Mouse (Mus musculus) megakaryocyte, embryonic 14.5 days (primary cell): ENCODE measurements around the gene Slc25a5. TPM values are rescaled to one million over a fixed set of nuclear protein-coding genes. Genes with fewer than 3 reads are reported as not detected.

Experiments
- H3K27me3 ChIP-seq: replicated peaks from 2 replicates; pipeline ENCODE3; 2012; ENCODE audit warnings: inconsistent platforms
- H3K36me3 ChIP-seq: replicated peaks from 2 replicates; pipeline ENCODE3; 2012; ENCODE audit warnings: low read length, inconsistent platforms, mixed read lengths
- H3K4me1 ChIP-seq: 2 replicates; pipeline ENCODE4 v1.6.1; 2012; ENCODE audit warnings: inconsistent platforms
- H3K4me3 ChIP-seq: replicated peaks from 2 replicates; pipeline ENCODE3; 2012; ENCODE audit warnings: moderate library complexity, mild to moderate bottlenecking, inconsistent platforms
- H3K9me3 ChIP-seq: 2 replicates; pipeline ENCODE4 v1.6.1; 2012; ENCODE audit warnings: inconsistent platforms
- FLI1 ChIP-seq: IDR thresholded peaks from 2 replicates; pipeline ENCODE4 v1.6.1; 2012; ENCODE audit warnings: low read length, inconsistent platforms, mixed read lengths
- GATA1 ChIP-seq: IDR thresholded peaks from 3 replicates; pipeline ENCODE4 v1.6.1; 2012; ENCODE audit warnings: mixed read lengths, low read length, inconsistent platforms, borderline replicate concordance
- polyA plus RNA-seq: library from polyadenylated mRNA; stranded (reverse); fragments of >175 nt; gene quantifications from 2 replicates; pipeline ENCODE4 v1.2.3, GENCODE M21; 2012; ENCODE audit warnings: low replicate concordance; ENCODE audit not compliant: insufficient read depth

The Slc25a5 gene
- 5.3 and 23.0 TPM in 2 replicates for polyA plus RNA-seq

- Histone ChIP-seq H3K4me1 (peaks cover 4% of the 10 kb centered on the region; the same call in 1 of the 2 replicates), H3K27me3 (no peaks in the 10 kb centered on the region), H3K36me3 (peaks cover 15% of the 10 kb centered on the region), H3K4me3 (peak within 1 kb of the TSS; percentile 94), H3K9me3 (peaks cover 9% of the 10 kb centered on the region)
- no peak for TF ChIP-seq FLI1
- TF ChIP-seq GATA1 = no peak
These were observed at the start of gene Slc25a5 for GRCm38 (mm10) chrX:36795424-36796162. Gene Slc25a5 (plus strand): TSS chrX:36795651.

GRCm38 (mm10) chrX:36746789-36747188 lies 48.7 kb upstream of the Slc25a5 start:
- no peaks in the 10 kb centered on the region for H3K9me3 ChIP-seq
- H3K4me3 ChIP-seq = no peak overlapping the region
- peaks cover 5% of the 10 kb centered on the region for H3K27me3 ChIP-seq
- no peaks in the 10 kb centered on the region for H3K36me3 ChIP-seq
- TF ChIP-seq GATA1 = no peak
- peaks cover 40% of the 10 kb centered on the region for H3K4me1 ChIP-seq

GRCm38 (mm10) chrX:36748573-36748972 lies 46.9 kb upstream of the Slc25a5 start:
- peaks cover 40% of the 10 kb centered on the region for H3K4me1 ChIP-seq
- no peak for TF ChIP-seq GATA1
- TF ChIP-seq FLI1 = no peak
- no peaks in the 10 kb centered on the region for H3K9me3 ChIP-seq
- H3K36me3 ChIP-seq = no peaks in the 10 kb centered on the region
- peaks cover 3% of the 10 kb centered on the region for H3K27me3 ChIP-seq
- H3K4me3 ChIP-seq = no peak overlapping the region

- H3K4me1 ChIP-seq = peaks cover 34% of the 10 kb centered on the region
- peaks cover 2% of the 10 kb centered on the region for H3K27me3 ChIP-seq
- H3K4me3 ChIP-seq = no peak overlapping the region
- H3K36me3 ChIP-seq = no peaks in the 10 kb centered on the region
- no peaks in the 10 kb centered on the region for H3K9me3 ChIP-seq
- TF ChIP-seq GATA1 (no peak), FLI1 (no peak)
These were observed 46.1 kb upstream of the Slc25a5 start for GRCm38 (mm10) chrX:36749281-36749785.

DNA sequence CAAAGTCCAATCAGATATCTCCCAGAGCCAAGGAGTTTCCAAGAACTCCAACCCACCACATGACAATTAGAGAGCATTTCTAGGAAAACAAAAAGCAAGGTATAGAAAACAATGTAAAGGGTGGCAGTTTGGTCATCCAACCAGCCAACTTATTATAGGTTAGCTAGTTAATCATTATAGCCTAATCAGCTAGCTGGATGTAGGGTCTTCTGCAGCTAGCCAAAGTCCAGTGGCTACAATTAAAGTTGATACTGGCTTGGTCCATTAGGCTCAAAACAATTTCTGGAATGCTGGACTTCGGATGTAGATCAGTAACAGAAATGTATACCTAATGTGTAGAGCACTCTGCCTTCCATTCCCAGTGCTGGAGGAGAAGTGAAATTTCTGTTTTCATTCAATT lies 44.9 kb upstream of the Slc25a5 start:
- no peak overlapping the region for H3K4me3 ChIP-seq
- H3K9me3 ChIP-seq = no peaks in the 10 kb centered on the region
- no peaks in the 10 kb centered on the region for H3K36me3 ChIP-seq
- H3K27me3 ChIP-seq = no peaks in the 10 kb centered on the region
- H3K4me1 ChIP-seq = peaks cover 30% of the 10 kb centered on the region
- TF ChIP-seq FLI1 (no peak), GATA1 (no peak)

- TF ChIP-seq GATA1 (no peak), FLI1 (no peak)
- Histone ChIP-seq H3K4me1 (peaks cover 26% of the 10 kb centered on the region), H3K36me3 (no peaks in the 10 kb centered on the region), H3K27me3 (no peaks in the 10 kb centered on the region), H3K9me3 (no peaks in the 10 kb centered on the region), H3K4me3 (no peak overlapping the region)
These were observed 42.9 kb upstream of the Slc25a5 start for GRCm38 (mm10) chrX:36752586-36752985.

DNA sequence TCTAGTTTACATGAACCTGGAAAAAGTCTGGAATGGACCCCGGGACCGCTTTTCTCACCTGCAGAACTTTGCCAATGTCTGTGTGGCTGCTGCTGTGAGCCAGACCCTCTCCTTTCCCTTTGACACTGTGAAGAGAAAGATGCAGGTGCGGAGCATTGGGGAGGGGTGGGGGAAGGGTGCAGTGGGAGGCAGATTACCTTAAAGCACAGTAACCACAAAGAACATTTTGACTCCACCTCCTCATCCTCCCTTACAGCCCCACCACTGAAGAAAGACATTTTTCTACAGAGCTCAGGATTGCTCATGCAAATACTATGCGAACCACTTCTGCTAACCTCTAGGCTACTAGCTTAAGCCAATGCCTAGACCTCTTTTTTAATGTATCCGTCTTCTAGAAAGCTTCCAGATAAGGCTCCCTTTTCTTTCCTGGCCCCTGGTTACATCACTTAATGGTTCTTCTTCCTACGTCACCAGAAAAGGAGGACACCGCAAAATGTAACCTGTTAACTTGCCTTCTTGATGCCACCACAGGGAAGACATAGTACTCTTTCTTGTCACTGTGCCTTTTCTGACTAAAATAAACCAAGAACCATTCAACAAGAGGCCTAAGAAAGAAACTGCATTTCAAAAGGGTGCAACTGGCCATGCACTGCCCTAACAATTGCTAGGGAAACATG lies 37.5 kb upstream of the Slc25a5 start:
- Histone ChIP-seq H3K4me1 (peaks cover 8% of the 10 kb centered on the region; the same call in 1 of the 2 replicates), H3K36me3 (no peaks in the 10 kb centered on the region), H3K27me3 (no peaks in the 10 kb centered on the region), H3K4me3 (no peak overlapping the region), H3K9me3 (no peaks in the 10 kb centered on the region)
- TF ChIP-seq GATA1 (no peak), FLI1 (no peak)

GRCm38 (mm10) chrX:36758566-36758965 lies 36.9 kb upstream of the Slc25a5 start:
- H3K36me3 ChIP-seq = no peaks in the 10 kb centered on the region
- no peak for TF ChIP-seq FLI1
- no peak for TF ChIP-seq GATA1
- peaks cover 2% of the 10 kb centered on the region for H3K27me3 ChIP-seq
- no peaks in the 10 kb centered on the region for H3K9me3 ChIP-seq
- H3K4me3 ChIP-seq = no peak overlapping the region
- H3K4me1 ChIP-seq = peaks cover 8% of the 10 kb centered on the region; the same call in 1 of the 2 replicates

GRCm38 (mm10) chrX:36760946-36761635 lies 34.4 kb upstream of the Slc25a5 start:
- H3K4me1 ChIP-seq = peaks cover 8% of the 10 kb centered on the region; the same call in 1 of the 2 replicates
- H3K36me3 ChIP-seq = no peaks in the 10 kb centered on the region
- no peak overlapping the region for H3K4me3 ChIP-seq
- no peaks in the 10 kb centered on the region for H3K9me3 ChIP-seq
- no peak for TF ChIP-seq FLI1
- no peak for TF ChIP-seq GATA1
- peaks cover 2% of the 10 kb centered on the region for H3K27me3 ChIP-seq

DNA sequence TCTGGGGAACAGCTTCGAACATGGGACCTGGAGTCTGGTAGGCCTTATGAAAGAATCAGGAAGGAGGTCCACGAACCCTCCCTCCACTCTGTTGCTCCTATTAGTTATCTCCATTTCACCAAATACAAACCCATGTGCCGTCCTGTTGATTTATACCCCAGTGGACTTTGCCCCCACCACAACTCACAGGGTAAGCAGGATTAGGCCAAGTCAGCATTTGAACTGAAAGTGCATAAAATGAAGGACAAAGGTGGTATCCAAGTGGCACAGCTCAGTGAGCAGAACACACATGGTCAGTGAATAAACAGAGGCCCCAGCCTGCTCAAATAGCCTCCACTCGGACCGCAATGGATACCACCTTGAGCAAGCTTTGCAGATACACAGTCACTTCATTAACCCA lies 33.2 kb upstream of the Slc25a5 start:
- no peak for TF ChIP-seq FLI1
- no peak for TF ChIP-seq GATA1
- H3K27me3 ChIP-seq = peaks cover 2% of the 10 kb centered on the region
- no peaks in the 10 kb centered on the region for H3K9me3 ChIP-seq
- no peak overlapping the region for H3K4me3 ChIP-seq
- no peaks in the 10 kb centered on the region for H3K36me3 ChIP-seq
- peaks cover 8% of the 10 kb centered on the region; the same call in 1 of the 2 replicates for H3K4me1 ChIP-seq
